ENCODE assay signal across 22 mouse cellular contexts in genomic region chr3:136150886-136151285, GRCm38 (mm10).
"Had no signal": no experiment of that assay in that cellular context is flagged by ENCODE, and none has a peak within 500 bp of the region (broad histone marks: within the 10 kb centered on the region; RNA-seq: fewer than 3 reads in every experiment).

No protein-coding gene starts in this region.

- DNase-seq: gastrocnemius, postnatal 10 days; gastrocnemius, postnatal 25 days; heart, adult 18-20 months; heart, postnatal 10 days; heart, postnatal 4 days; kidney, adult 18-20 months; kidney, adult 8-10 months; kidney, postnatal 10 days; kidney, postnatal 25 days; kidney, postnatal 4 days; layer of hippocampus, adult 9-11 months; layer of hippocampus, postnatal 36 days; left cerebral cortex, postnatal 4 days had no signal

- H3K4me2 ChIP-seq: heart, embryonic 12.5 days; hindbrain, embryonic 12.5 days; hindbrain, embryonic 14.5 days; intestine, embryonic 15.5 days; limb, embryonic 13.5 days; limb, embryonic 15.5 days; liver, embryonic 12.5 days had no signal

- H3K4me3 ChIP-seq: heart, embryonic 10.5 days; heart, embryonic 12.5 days; hindbrain, embryonic 10.5 days; hindbrain, embryonic 12.5 days; intestine, embryonic 15.5 days; limb, embryonic 13.5 days; limb, embryonic 15.5 days; liver, embryonic 12.5 days had no signal

- H3K27me3 ChIP-seq: heart, embryonic 12.5 days; hindbrain, embryonic 12.5 days; intestine, embryonic 15.5 days; limb, embryonic 13.5 days; limb, embryonic 15.5 days; liver, embryonic 12.5 days had no signal

- H3K36me3 ChIP-seq: heart, embryonic 10.5 days; heart, embryonic 12.5 days; hindbrain, embryonic 10.5 days; hindbrain, embryonic 12.5 days; intestine, embryonic 15.5 days; limb, embryonic 13.5 days; limb, embryonic 15.5 days; liver, embryonic 12.5 days had no signal

- H3K27ac ChIP-seq: heart, embryonic 10.5 days; hindbrain, embryonic 10.5 days; hindbrain, embryonic 12.5 days; hindbrain, embryonic 14.5 days; intestine, embryonic 15.5 days; limb, embryonic 13.5 days; limb, embryonic 15.5 days; liver, embryonic 12.5 days had no signal
